Mouse (Mus musculus): ENCODE results near the gene Tmem186.

GRCm38 (mm10) chr16:8665367-8665766 is 27.9 kb upstream of the Tmem186 start:
- TF ChIP-seq CTCF (IDR thresholded peaks at IDR 0.05; ENCODE audit: low read depth) (no peak), EP300 (IDR thresholded peaks at IDR 0.05; ENCODE audit: low read depth) (no peak)

Measured in heart, postnatal 0 days (tissue).